Mouse (Mus musculus): ENCODE data around the gene Gapdh. TPM values are rescaled to one million over a fixed set of nuclear protein-coding genes. Genes with fewer than 3 reads are reported as not detected.
"Not testable (repeated sequence)": the region's sequence is repeated elsewhere in the genome, so short reads cannot be mapped to it uniquely, and the experiment has no call there.

The Gapdh gene
- polyA plus RNA-seq, 1 experiment from 2014 or later: 1,972 TPM

- Histone ChIP-seq H3K4me1 (peaks cover 37% of the 10 kb centered on the region), H3K4me3 (peak overlapping the region; percentile 86; the same call in 1 of the 2 replicates), H3K4me2 (replicated peaks) (peak overlapping the region; percentile 96), H3K9me3 (no peaks in the 10 kb centered on the region), H3K36me3 (peaks cover 59% of the 10 kb centered on the region), H3K27ac (replicated peaks) (peak overlapping the region; percentile 95), H3K9ac (replicated peaks) (peak overlapping the region; percentile 97; the same call in 1 of the 2 replicates), H3K27me3 (no peaks in the 10 kb centered on the region)
- 15% methylated on average over 10 of the region's 10 CpGs for WGBS
- peak; percentile 3; the same call in 1 of the 2 replicates for ATAC-seq (ENCODE audit: low FRiP score, low read depth)
These were observed 789 bp upstream of the Gapdh start for GRCm38 (mm10) chr6:125166861-125167650.

- ATAC-seq (ENCODE audit: low FRiP score, low read depth): peak; percentile 90
- peak overlapping the region; percentile 96 for H3K4me2 ChIP-seq (replicated peaks)
- H3K9ac ChIP-seq (replicated peaks): peak overlapping the region; percentile 97
- peaks cover 55% of the 10 kb centered on the region for H3K36me3 ChIP-seq
- under 1% methylated on average over 36 of the region's 36 CpGs for WGBS
- H3K9me3 ChIP-seq: no peaks in the 10 kb centered on the region
- peak overlapping the region; percentile 86 for H3K4me3 ChIP-seq
- H3K4me1 ChIP-seq: peaks cover 44% of the 10 kb centered on the region
- no peaks in the 10 kb centered on the region for H3K27me3 ChIP-seq
- peak overlapping the region; percentile 95 for H3K27ac ChIP-seq (replicated peaks)
These were observed 857 bp downstream of the Gapdh start for GRCm38 (mm10) chr6:125165328-125165891.

- H3K4me2 ChIP-seq (replicated peaks): peak overlapping the region; percentile 96
- H3K27ac ChIP-seq (replicated peaks): peak overlapping the region; percentile 95
- ATAC-seq (ENCODE audit: low FRiP score, low read depth): peak; percentile 35
- no peaks in the 10 kb centered on the region for H3K27me3 ChIP-seq
- peak overlapping the region; percentile 97 for H3K9ac ChIP-seq (replicated peaks)
- WGBS: under 1% methylated on average over 39 of the region's 39 CpGs
- peak overlapping the region; percentile 86 for H3K4me3 ChIP-seq
- H3K9me3 ChIP-seq: no peaks in the 10 kb centered on the region
- H3K36me3 ChIP-seq: peaks cover 55% of the 10 kb centered on the region
- peaks cover 49% of the 10 kb centered on the region for H3K4me1 ChIP-seq
These were observed 1.5 kb downstream of the Gapdh start for GRCm38 (mm10) chr6:125164672-125165327.

GRCm38 (mm10) chr6:125163801-125164657, 2.2 kb downstream of the Gapdh start:
- H3K4me1 ChIP-seq: peaks cover 49% of the 10 kb centered on the region

GRCm38 (mm10) chr6:125162615-125163305, 3.5 kb downstream of the Gapdh start:
- ATAC-seq (ENCODE audit: low FRiP score, low read depth); H3K9ac ChIP-seq (replicated peaks); H3K27ac ChIP-seq (replicated peaks); H3K9me3 ChIP-seq; H3K4me3 ChIP-seq; H3K27me3 ChIP-seq: not testable (repeated sequence)
- H3K36me3 ChIP-seq: peaks cover 49% of the 10 kb centered on the region
- 0 out of 2 replicates have a peak overlapping the region, but pooled peaks have one; percentile 13 for H3K4me2 ChIP-seq (replicated peaks)
- WGBS: 73% methylated on average over 13 of the region's 16 CpGs
- H3K4me1 ChIP-seq: peaks cover 49% of the 10 kb centered on the region

More at GRCm38 (mm10) chr6:125163801-125164657, 2.2 kb downstream of the Gapdh start:
- H3K4me3 ChIP-seq: peak overlapping the region; percentile 86
- no peak for ATAC-seq (ENCODE audit: low FRiP score, low read depth)
- peak overlapping the region; percentile 95 for H3K27ac ChIP-seq (replicated peaks)
- H3K27me3 ChIP-seq: no peaks in the 10 kb centered on the region
- peak overlapping the region; percentile 97 for H3K9ac ChIP-seq (replicated peaks)
- H3K4me2 ChIP-seq (replicated peaks): peak overlapping the region; percentile 96
- H3K36me3 ChIP-seq: peaks cover 55% of the 10 kb centered on the region
- WGBS: 3% methylated on average over 20 of the region's 20 CpGs
- H3K9me3 ChIP-seq: no peaks in the 10 kb centered on the region

- not testable (repeated sequence) for H3K27ac ChIP-seq (replicated peaks); H3K9ac ChIP-seq (replicated peaks); ATAC-seq (ENCODE audit: low FRiP score, low read depth); H3K27me3 ChIP-seq; H3K4me2 ChIP-seq (replicated peaks); H3K4me3 ChIP-seq; H3K9me3 ChIP-seq
- Histone ChIP-seq H3K36me3 (peaks cover 46% of the 10 kb centered on the region), H3K4me1 (peaks cover 49% of the 10 kb centered on the region)
- WGBS: 14% methylated on average over 4 of the region's 5 CpGs
These were observed 4.3 kb downstream of the Gapdh start for GRCm38 (mm10) chr6:125161971-125162370.

GRCm38 (mm10) chr6:125160854-125161760, 5.2 kb downstream of the Gapdh start:
- ATAC-seq (ENCODE audit: low FRiP score, low read depth): no peak
- H3K27ac ChIP-seq (replicated peaks): peak overlapping the region; percentile 56
- 17% methylated on average over 22 of the region's 22 CpGs for WGBS
- peaks cover 47% of the 10 kb centered on the region for H3K4me1 ChIP-seq
- no peak overlapping the region for H3K4me3 ChIP-seq
- 0 out of 2 replicates have a peak overlapping the region, but pooled peaks have one; percentile 7 for H3K4me2 ChIP-seq (replicated peaks)
- H3K36me3 ChIP-seq: peaks cover 46% of the 10 kb centered on the region
- H3K9me3 ChIP-seq: no peaks in the 10 kb centered on the region
- no peak overlapping the region for H3K9ac ChIP-seq (replicated peaks)
- no peaks in the 10 kb centered on the region for H3K27me3 ChIP-seq

DNA sequence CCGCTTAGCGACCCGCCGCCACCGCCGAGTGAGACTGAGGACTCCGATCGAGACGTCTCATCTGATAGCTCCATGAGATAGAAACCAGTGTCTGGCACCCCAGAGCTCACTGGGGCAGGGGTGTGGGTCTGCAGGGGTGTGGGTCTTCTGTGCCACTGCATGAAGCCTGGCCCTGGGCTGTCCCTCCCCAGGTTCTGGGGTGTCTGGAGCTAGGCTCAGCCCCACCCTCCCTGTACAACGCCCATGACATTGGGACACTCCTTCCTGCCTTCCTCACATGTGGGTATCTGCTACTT, 5.8 kb downstream of the Gapdh start:
- Histone ChIP-seq H3K36me3 (peaks cover 47% of the 10 kb centered on the region), H3K9me3 (no peaks in the 10 kb centered on the region), H3K27me3 (no peaks in the 10 kb centered on the region), H3K4me1 (peaks cover 43% of the 10 kb centered on the region), H3K4me3 (no peak overlapping the region), H3K27ac (replicated peaks) (peak overlapping the region; percentile 56; the same call in 1 of the 2 replicates), H3K4me2 (replicated peaks) (no peak overlapping the region), H3K9ac (replicated peaks) (no peak overlapping the region)
- WGBS: 51% methylated on average over 10 of the region's 10 CpGs
- no peak for ATAC-seq (ENCODE audit: low FRiP score, low read depth)

DNA sequence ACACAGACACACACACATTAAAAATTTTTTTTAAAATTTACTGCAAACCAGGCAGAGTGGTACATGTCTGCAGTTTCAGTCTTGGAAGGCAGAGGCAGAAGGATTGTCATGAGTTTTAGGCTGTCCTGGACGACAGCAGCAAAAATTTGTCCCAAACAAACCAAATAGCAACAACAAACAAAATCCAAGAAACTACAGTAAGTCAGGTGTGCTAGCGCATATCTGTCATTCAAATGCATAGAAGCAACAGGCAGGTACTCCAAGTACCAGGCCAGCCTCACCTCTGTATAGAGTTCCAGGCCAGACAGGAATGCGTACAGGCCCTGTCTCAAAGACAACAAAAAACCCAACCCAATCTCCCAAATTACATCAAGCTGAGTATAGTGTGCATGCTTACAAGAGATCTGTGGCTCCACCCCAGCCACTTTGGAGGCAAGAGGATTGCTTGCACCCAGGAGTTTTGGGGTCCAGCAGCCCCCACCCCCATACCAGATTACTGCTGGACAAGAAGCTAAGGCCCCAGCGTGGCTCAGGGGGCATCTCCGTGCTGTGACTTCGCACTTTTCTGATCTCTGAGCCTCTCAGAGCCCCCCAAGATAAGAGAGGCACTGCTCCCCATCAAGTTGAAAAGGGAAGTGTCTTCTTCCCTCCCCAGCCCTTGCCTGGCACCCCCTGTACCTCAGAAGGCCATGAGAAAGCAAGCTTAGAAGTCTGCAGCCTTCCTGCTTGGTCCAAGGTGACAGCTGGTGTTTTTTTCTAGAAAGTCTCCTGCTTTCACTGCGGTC, 6.3 kb downstream of the Gapdh start:
- H3K4me3 ChIP-seq: no peak overlapping the region
- H3K9me3 ChIP-seq: no peaks in the 10 kb centered on the region
- H3K27me3 ChIP-seq: no peaks in the 10 kb centered on the region
- peak overlapping the region; percentile 56; the same call in 1 of the 2 replicates for H3K27ac ChIP-seq (replicated peaks)
- peaks cover 43% of the 10 kb centered on the region for H3K4me1 ChIP-seq
- no peak overlapping the region for H3K4me2 ChIP-seq (replicated peaks)
- H3K9ac ChIP-seq (replicated peaks): 0 out of 2 replicates have a peak overlapping the region, but pooled peaks have one; percentile 3
- no peak for ATAC-seq (ENCODE audit: low FRiP score, low read depth)
- H3K36me3 ChIP-seq: peaks cover 52% of the 10 kb centered on the region
- 89% methylated on average over 7 of the region's 7 CpGs for WGBS
